Mouse (Mus musculus) ovary, postnatal 10 days (tissue): Measurements from ENCODE around the gene Abl1.
"Not testable (repeated sequence)": the region's sequence is repeated elsewhere in the genome, so short reads cannot be mapped to it uniquely, and the experiment has no call there.

Experiments
- DNase-seq: peaks from one replicate; pipeline ENCODE4 v3.0.0; 2022; ENCODE audit warnings: low spot score

Abl1 gene

DNA sequence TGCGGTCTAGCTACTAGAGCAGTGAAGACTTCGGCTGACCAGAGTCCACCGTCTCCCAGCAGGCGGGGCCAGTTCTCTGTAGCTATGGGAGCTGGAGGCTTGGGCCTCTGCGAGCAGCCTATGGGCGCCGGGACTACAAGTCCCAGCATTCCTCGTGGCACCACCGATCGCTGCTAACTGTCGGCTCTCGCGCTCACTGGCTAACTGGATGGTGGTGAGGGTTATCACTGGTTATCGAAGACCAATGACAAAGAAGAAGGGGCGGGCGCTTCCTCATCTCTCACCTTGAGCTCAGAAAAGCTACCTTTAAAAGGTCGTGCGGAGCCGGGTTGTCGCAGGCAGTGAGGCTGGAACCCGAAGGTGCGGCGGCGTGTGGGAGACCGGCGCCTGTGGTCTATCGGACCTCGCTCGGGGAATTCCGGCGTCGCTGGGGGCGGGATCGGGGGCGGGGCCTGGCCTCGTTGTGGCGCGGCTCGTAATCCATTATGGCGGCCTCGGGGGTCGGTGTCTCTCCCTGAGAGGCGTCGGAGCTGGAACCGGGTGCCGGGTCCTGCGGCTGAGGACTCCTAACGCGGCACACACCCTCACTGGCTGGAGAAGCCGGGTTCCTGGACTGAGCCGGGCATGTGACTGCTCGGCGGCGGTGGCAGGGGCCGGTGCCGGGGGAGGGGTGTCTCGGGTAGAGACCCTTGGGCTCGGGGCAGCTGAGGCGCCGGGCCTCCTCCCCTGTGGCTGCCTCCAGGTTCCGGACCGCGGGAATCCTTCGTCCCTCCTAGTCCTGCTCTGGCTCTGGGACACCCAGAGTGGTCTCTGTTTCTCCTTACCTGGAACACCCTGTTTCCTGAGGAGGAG, at the start of gene Abl1:
Gene Abl1 (plus strand): TSS at position 303 of the 852 bp plus-strand sequence.
- peak; percentile 74 for DNase-seq

DNA sequence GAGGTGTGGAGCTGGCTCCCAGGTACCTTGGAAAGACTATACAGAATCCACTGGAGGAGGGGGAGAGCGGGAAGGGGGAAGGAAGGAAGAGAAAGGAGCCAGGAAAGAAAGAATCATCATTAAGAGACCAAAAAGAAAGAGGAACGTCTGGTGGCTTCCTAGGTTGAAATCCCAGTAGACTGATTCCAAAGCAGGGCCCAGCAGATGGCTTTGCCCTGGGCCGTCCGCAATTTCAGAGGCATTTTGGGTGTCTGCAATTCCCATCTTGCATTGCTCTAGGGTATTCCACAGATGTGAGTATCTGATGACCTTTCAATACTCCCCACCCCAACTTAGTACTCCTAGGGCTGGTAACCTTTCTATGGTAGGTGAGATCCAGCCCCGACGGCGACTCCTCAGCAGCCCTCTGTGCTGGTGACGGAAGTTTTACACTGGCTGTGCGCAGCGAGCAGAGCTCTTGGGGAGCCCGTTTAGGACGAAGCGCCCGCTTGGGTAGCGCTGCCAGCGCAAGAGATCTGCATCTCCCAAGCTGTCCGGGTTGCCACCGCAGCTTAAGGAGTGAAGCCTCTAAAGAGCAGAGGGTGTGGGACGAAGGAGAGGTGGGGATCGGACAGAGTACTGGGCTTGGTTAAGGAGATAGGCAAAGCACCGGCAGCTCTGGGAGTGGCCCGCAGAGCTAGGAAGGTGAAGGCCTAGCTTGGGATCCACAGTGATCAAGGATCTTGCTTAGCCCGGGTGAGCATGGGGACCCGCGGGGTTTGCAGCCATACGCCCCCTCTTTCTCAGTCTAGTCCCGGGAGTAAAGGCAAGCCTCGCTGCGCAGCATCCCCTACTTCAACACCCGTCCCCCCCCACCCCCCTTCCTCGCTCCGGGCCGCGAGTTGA, 49.4 kb upstream of the Abl1 start:
- DNase-seq = no peak

DNA sequence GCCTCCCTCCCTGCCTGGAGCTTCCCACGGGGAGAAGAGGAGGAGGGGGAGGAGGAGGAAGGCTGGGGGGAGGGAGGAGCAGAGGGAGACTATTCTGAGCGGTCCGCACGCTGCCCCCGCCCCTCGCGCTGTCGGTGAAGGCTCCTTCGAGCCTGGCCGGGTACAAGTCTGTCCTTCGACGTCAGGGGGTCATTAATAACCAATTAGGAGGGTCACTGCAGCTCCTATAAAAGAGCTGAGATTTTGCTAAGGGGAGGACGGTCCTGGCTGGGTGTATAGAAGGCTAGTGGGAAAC, 48.8 kb upstream of the Abl1 start:
- DNase-seq = no peak

DNA sequence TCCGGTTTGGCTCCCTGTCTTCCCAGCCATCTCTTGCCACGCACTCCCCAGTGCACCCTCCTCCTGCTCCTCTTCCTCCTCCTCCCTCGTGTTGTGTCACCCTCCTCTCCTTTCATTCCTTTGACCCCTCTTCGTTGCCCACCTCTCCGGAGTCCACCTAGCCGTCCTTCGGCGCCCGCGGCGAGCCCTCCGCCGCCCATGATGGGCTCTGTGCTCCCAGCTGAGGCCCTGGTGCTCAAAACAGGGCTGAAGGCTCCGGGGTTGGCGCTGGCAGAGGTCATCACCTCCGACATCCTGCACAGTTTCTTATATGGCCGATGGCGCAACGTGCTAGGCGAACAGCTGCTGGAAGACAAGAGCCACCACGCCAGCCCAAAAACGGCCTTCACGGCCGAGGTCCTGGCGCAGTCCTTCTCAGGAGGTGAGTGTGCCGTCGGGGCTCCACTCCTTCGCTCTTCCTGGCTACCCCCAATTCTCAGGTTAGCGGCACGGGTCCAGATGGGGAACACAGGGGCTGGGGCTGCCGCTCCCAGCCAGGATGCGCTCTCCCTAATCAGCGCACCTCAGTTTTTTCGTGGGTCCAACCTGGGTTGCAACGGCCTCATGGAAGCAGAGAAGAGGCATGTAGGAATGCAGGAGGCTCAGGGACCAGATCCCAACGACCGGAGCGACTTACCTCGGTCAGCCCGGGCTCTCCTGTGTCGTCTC, 48.1 kb upstream of the Abl1 start, which contains the start of gene Prdm12:
Gene Prdm12 (plus strand): TSS at position 137 of the 708 bp plus-strand sequence.
- DNase-seq = no peak

DNA sequence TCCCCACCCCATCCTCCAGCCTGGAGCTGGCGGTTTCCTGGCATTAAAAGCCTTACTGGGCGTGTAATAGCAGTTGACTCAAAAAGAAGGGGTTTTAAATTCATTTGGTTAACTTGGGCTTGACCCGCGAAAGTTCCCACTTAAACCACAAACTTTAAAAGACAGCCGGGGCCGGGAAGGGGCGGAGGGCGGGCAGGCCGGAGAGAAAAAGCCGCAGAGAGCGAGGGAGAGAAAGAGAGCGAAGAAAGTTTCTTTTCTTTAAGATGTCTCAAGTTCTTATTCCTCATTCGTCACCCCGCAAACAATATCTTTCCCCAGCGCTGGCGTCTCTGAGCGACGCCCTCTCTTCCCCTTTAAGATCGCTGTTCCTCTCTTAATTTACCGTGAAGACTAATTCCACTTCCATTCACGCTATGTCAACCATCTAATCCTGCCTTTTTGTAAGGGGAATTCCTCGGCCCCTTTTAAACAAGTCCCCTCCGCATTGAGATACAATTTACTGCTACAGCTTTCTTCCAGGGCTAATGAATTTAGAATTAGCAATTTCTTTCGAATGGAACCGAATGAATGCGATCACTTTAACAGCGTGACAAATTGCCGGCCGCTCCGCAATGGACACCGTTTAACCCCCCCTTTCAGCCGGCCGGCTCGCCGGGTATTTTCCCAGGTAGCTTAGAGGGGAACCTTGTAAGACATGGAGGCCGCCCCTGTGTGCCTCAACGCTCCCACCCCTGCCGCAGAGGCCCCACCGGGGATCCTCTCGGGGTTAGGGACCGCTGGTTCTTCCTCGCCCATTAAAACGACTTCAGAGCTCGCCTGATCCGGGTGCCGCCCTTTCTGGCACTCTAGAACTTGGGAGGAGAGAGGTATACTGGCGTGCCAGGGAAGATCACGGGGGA, 47.3 kb upstream of the Abl1 start:
- no peak for DNase-seq

DNA sequence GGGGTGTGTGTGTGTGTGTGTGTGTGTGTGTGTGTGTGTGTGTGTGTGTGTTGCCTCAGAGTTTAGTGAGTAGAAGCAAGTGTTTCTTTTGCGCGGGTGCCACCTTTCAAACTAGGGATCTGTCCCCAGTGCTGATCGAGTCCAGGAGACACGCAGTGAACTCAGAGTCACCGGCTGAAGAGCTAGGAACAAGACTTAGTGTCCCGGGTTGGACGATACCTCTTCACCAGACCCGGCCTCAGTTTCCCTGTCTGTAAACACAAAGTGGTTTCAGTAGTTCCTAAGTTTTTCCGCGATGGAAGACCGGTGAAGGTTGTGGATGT, 46.7 kb upstream of the Abl1 start:
- DNase-seq = no peak

DNA sequence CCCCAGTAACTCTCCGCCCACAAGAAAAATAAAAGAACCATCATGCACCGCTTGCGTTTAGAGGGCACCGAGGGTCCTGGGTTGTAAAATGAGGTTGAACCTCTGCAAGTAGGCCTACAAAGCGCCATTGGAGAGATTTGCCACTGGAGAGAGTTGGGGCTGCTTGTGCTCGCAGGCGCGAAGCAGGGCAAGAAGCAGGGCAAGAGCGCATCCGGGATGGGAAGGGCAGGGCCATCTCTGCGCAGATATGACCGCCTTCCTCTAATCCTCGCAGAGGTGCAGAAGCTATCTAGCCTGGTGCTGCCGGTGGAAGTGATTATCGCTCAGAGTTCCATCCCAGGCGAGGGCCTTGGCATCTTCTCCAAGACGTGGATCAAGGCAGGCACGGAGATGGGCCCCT, 46.2 kb upstream of the Abl1 start:
- DNase-seq = no peak

DNA sequence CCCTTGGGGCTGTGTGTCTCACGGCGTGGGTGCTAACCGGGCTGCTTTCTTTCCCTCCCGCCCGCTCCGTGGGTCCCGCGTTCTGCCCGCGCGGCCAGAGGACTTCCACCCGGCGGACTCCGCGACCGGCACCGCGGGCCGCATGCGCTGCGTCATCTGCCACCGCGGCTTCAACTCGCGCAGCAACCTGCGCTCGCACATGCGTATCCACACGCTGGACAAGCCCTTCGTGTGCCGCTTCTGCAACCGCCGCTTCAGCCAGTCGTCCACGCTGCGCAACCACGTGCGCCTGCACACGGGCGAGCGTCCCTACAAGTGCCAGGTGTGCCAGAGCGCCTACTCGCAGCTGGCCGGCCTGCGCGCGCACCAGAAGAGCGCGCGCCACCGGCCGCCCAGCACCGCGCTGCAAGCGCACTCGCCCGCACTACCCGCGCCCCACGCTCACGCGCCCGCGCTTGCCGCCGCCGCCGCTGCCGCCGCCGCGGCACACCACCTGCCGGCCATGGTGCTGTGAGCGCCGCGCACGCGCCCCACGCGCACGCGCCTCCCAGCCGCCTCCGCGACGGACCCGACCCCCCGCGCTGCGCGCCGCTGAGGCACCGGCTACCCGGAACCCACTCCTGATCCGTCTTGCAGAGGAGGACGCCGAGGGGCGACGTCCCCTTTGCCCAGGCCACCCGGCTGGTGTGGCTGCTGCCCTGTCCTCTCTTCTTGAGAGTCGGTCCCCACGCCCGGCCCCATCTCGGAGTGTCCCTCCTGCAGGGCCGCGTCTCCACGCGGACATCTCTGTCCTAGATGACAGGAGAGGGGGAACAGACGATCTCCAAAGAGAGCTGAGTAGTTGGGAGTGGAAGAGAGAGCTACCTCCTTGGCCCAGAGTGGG, 34.0 kb upstream of the Abl1 start:
- no peak for DNase-seq

DNA sequence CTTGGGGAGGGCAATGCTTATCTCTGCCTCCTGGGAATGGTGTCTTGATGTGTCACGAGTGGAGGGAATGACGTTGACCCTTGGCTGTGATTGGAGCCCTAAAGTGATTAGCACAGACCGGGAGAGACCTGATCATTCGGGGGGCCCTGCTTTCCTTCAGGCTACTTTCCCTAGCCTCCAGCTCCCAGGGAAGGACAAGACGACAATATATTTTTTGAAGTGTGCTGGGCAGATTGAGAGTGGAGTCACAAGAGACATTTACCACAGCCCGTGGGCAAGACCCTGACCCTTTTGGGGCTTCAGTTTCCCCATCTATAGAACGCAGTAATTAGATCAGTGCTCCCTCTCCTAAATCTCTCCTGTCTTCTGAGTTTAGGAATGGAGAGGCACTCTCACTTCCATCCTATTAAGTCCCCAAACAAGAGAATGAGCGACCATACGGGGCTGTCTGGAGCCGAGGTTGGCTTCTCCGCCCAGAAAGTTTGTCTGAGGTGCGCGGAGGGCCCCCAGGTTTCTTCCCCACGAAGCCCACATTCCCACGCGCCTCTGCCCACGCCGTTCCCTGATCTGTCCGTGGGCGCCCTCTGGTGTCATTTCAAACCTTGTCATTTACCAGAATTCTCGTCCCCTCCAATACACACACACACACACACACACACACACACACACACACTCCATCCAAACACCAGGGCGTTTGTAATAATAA, 33.2 kb upstream of the Abl1 start:
- DNase-seq = no peak

DNA sequence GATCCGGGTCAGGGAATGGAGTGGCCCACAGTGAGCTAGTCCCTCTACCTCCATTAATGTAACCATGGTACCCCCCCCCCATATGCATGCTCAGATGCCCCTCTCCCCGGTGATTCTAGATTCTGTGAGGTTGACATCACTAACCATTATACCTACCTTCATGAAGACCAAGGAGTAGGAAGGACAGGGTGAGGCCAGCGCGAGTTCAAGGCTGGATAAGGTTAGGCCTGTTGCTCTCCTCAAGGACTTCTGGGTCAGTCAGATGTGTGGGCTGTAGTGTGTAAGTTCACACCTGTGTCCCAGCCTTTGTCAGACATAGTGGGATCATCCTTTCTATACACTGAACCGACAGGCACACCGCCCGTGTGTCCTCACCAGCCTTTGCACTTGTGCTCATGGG, 31.8 kb upstream of the Abl1 start:
- DNase-seq = no peak

DNA sequence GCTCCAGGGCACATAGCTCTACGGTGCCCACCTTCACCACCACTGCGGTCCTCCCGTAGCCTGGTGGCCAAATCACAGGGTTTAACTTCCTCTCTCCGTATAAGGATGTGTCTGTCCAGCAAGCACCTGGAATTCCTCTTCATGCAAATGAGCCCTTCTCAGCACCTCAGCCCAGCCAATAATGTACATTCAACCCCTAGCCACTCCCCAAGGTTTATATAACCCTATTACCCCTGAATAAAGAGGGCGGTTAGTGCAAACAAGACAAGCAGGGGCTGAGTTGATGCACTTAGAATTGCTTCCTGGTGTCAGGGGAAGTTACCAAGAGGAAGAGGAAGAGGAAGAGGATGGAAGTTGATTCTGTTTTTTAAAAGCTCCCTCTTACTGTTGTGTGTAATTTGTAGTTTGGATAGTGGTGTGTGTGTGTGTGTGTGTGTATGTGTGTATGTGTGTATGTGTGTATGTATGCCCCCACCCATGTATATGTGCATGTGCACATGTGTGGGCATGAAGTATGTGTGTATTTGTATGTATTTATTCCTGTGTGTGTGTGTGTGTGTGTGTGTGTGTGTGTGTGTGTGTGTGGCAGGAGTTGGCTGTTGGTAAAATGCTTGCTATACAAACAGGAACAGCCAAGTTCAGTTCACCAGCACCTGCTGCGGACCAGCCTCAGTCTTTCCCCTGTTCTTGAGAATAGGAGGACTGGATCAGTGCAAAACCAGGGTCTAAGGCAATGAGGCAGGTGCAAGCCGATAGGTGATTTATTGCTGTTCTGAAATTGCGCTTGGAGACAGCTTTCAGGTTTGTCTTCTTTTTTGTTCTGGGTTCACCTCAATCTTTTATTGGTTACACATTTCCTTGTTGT, 25.0 kb upstream of the Abl1 start:
- no peak for DNase-seq

DNA sequence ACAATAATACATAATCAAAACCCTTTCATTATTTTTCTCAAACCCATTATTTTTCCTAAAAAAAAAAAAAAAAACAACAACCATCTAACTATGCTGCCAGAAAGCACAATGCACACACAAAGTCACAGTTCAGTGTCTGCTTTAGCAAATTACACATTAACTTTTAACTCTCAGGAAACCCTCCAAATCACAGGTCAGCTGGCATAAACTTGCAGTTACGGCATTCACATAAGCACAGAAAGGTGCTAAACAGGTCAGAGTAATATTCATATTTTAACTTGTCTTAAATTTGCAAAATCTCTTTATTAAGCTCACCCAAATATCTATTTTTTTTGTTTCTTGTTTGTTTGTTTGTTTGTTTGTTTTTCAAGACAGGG, 24.4 kb upstream of the Abl1 start:
- DNase-seq = no peak

DNA sequence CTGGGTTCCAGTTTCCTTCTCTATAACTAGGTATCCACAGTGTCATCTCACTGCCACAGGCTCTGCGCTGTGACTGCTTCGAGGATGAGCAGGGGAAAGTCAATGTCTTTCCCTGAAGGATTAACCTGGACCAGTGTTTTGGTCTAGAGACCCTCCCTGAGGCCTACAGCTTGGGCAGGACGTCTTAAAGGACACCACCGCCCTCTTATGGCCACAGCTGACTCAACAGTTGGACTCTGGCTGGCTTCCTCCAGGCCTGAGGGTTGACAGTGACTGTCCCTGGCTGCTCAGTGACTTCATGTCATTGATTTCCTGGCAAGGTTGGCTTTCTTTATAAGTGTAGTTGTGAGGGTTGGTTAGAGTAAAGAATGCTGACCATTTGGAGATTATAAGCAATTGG, 20.8 kb upstream of the Abl1 start:
- DNase-seq = no peak

DNA sequence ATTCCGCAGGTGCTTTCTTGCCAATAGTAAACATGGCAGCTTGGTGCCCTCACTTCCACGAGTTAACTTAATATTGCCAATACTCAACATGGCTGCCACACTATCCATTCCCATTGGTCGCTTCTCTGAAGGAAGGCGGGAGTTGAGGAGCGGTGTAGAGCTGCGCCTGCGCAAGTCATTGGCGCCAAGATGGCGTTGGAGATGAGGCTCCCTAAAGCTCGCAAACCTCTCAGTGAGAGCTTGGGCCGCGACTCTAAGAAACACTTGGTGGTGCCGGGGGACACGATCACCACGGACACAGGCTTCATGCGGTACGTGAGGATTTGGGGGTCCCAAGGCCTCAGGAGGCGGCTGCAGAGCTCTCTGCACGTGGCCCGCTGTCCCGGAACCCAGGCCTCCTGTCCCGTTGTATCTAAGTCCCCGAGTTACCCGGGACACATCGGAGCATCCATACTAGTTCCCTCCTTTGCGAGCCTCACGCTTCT, 17.6 kb upstream of the Abl1 start, which contains the start of gene Exosc2:
Gene Exosc2 (plus strand): TSS at position 165 of the 485 bp plus-strand sequence.
- peak; percentile 73 for DNase-seq

DNA sequence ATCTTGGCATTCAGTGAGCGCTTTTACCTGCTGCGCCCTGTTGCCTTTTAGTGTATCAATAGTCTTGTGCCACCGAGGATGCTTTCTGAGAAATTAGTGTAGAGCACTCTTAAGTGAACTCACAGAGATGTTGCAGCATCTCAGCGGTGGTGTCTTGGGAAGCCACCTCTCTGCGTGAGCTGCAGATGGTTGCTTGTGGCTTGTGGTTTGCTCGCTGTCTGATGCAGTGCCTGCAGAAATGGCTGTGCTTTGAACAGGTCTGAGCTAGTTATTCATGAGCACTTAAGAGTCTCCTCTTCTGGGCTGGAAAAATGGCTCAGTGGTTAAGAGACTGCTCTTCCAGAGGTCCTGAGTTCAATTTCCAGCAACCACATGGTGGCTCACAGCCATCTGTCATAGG, 9.5 kb upstream of the Abl1 start:
- DNase-seq = no peak

DNA sequence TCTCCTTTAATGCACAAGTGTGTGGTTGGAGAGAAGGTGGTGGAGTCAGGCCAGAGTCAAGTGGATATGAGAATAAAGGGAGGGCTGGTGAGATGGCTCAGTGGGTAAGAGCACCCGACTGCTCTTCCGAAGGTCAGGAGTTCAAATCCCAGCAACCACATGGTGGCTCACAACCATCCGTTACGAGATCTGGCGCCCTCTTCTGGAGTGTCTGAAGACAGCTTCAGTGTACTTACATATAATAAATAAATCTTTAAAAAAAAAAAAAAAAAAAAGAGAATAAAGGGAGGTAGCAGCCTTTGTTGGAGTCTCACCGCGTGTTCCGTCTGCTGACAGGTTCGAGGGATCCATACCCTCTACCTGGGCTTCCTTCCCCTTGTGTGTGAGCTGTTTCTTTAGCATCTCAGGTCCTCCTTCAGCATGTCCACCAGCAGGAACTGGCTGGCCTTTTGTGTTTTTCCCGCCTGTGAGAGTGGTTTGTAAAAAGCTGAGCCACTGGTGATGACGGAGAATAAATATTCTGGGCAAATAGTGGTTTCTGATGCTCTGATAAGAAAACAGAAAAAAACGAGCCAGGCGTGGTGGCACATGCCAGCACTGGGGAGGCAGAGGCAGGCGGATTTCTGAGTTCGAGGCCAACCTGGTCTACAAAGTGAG, 7.0 kb upstream of the Abl1 start:
- not testable (repeated sequence) for DNase-seq

DNA sequence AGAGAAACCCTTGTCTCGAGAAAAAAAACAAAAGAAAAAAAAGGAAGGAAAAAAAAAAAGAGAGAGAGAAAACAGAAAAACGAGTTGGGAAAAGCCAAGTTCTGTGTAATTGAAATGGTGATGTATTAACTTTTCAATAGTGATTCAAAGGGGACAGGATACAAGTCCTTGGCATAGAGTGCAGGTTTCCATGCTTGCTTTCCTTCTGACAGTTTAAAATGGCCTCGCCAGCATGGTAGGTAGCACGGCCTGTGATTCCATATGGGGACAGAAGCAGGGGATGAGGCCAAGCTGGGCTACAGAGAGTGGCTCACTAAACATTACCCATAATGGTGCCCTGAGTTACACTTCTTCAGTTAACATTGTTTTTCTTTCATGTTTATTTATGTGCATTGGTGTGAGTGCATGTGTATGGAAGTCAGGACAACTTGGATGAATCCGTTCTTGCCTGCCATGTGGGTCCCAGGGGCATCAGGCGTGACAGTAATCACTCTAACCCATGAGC, 6.4 kb upstream of the Abl1 start:
- DNase-seq = no peak

DNA sequence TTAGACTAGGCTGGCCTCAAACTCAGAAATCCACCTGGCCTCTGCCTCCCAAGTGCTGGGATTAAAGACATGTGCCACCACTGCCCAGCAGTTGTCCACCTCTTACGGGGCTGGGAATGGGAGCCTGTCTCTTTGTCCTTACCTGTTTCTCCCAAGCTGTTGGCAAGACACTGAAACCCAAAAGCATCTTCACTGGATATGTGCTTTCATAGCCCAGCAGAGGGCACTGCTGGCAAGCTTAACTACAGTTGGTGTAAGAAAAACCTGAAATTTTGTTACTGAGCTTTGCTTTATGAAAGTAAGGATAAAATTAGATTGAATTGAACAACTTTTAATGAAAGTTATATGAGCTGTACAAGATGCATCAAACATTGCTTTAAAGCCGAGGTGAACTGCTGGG, 4.5 kb upstream of the Abl1 start:
- no peak for DNase-seq
